ENCODE assay signal across 18 mouse cellular contexts in genomic region chr11:121563312-121563711, GRCm38 (mm10). TPM values are rescaled to one million over a fixed set of nuclear protein-coding genes. Genes with fewer than 3 reads are reported as not detected.
"Had no signal": no experiment of that assay in that cellular context is flagged by ENCODE, and none has a peak within 500 bp of the region (broad histone marks: within the 10 kb centered on the region; RNA-seq: fewer than 3 reads in every experiment).

No protein-coding gene starts in this region.

- H3K4me2 ChIP-seq: liver, embryonic 13.5 days; midbrain, embryonic 12.5 days; midbrain, embryonic 15.5 days; neural tube, embryonic 12.5 days; neural tube, embryonic 15.5 days had no signal

- H3K27ac ChIP-seq: layer of hippocampus, adult 2 months; left cerebral cortex, adult 2 months; liver, embryonic 13.5 days; midbrain, embryonic 12.5 days; midbrain, embryonic 15.5 days; neural tube, embryonic 12.5 days; neural tube, embryonic 15.5 days had no signal

- H3K4me1 ChIP-seq: midbrain, embryonic 12.5 days; midbrain, embryonic 15.5 days; neural tube, embryonic 12.5 days; neural tube, embryonic 15.5 days had no signal

- H3K9ac ChIP-seq: liver, embryonic 13.5 days; midbrain, embryonic 12.5 days; midbrain, embryonic 15.5 days; neural tube, embryonic 12.5 days; neural tube, embryonic 15.5 days had no signal

- H3K27me3 ChIP-seq: liver, embryonic 13.5 days; midbrain, embryonic 12.5 days; midbrain, embryonic 15.5 days; neural tube, embryonic 12.5 days; neural tube, embryonic 15.5 days had no signal

- H3K36me3 ChIP-seq: midbrain, embryonic 12.5 days; midbrain, embryonic 15.5 days had no signal

- ATAC-seq: midbrain, embryonic 15.5 days had no signal

- H3K9me3 ChIP-seq: liver, embryonic 13.5 days; midbrain, embryonic 12.5 days; midbrain, embryonic 15.5 days; neural tube, embryonic 12.5 days; neural tube, embryonic 15.5 days had no signal

- H3K4me3 ChIP-seq: layer of hippocampus, adult 2 months; left cerebral cortex, adult 2 months; liver, embryonic 13.5 days; midbrain, embryonic 12.5 days; midbrain, embryonic 15.5 days; neural tube, embryonic 12.5 days; neural tube, embryonic 15.5 days had no signal

- DNase-seq: kidney, postnatal 14 days; layer of hippocampus, adult 9-11 months; liver, embryonic 13.5 days; lung, adult 2 months; lung, postnatal 14 days; lung, postnatal 4 days; right cerebral cortex, adult 18-20 months; right cerebral cortex, postnatal 14 days; right cerebral cortex, postnatal 4 days; thymus, postnatal 4 days had no signal

RNA-seq across cellular contexts. Expression of gene Zfp750, which starts 44.2 kb away (rescaled TPM):
- total RNA-seq: left cerebral cortex, postnatal 10 days; megakaryocyte progenitor cell, adult 5-6 weeks had no signal
